In genomic region chr6:38252766-38253735, GRCm38 (mm10) we compare ENCODE assay signal across 7 mouse cellular contexts. TPM values are rescaled to one million over a fixed set of nuclear protein-coding genes. Genes with fewer than 3 reads are reported as not detected.
DNase-seq lines count a peak whose midpoint lies in the region; ATAC-seq and TF ChIP-seq lines count a peak whose summit lies in the region.

No protein-coding gene starts in this region.

- no peak overlapping the region for H3K27ac ChIP-seq in testis, adult 2 months (ENCODE audit: control insufficient read depth, insufficient read depth, low read depth, low read length)
- H3K27ac ChIP-seq in embryonic facial prominence, embryonic 12.5 days = peak overlapping the region; percentile 86
- H3K27ac ChIP-seq in intestine, embryonic 15.5 days = peak overlapping the region; percentile 62; the same call in 1 of the 2 replicates
- peak overlapping the region; percentile 98 for H3K27ac ChIP-seq in midbrain, embryonic 16.5 days (ENCODE audit: low read length)

- H3K9ac ChIP-seq in embryonic facial prominence, embryonic 12.5 days = peak overlapping the region; percentile 98
- peak overlapping the region; percentile 91 for H3K9ac ChIP-seq in intestine, embryonic 15.5 days
- H3K9ac ChIP-seq in midbrain, embryonic 16.5 days (ENCODE audit: low read depth, low read length) = peak overlapping the region; percentile 99

- no peak for TF ChIP-seq CTCF in testis, adult 2 months (IDR thresholded peaks at IDR 0.05; ENCODE audit: control insufficient read depth, insufficient read depth, insufficient replicate concordance, low read depth, low read length)

- no peak for ATAC-seq in embryonic facial prominence, embryonic 12.5 days (ENCODE audit: insufficient number of reproducible peaks, insufficient read depth, low FRiP score, low TSS enrichment)
- ATAC-seq in intestine, embryonic 15.5 days = no peak
- peak; percentile 44 for ATAC-seq in midbrain, embryonic 16.5 days

- no peaks in the 10 kb centered on the region for H3K9me3 ChIP-seq in embryonic facial prominence, embryonic 12.5 days
- H3K9me3 ChIP-seq in intestine, embryonic 15.5 days = no peaks in the 10 kb centered on the region
- H3K9me3 ChIP-seq in midbrain, embryonic 16.5 days (replicated peaks; ENCODE audit: control insufficient read depth, low read length, poor library complexity, severe bottlenecking) = no peaks in the 10 kb centered on the region

- 5% methylated on average over 19 of the region's 19 CpGs for WGBS in embryonic facial prominence, embryonic 12.5 days
- WGBS in intestine, embryonic 15.5 days = 9% methylated on average over 19 of the region's 19 CpGs
- whole genome bisulfite sequencing in midbrain, embryonic 16.5 days = 2% methylated on average over 19 of the region's 19 CpGs

- H3K27me3 ChIP-seq in testis, adult 2 months (ENCODE audit: control insufficient read depth, insufficient read depth, low read length) = no peaks in the 10 kb centered on the region; the same call in 1 of the 2 replicates
- H3K27me3 ChIP-seq in embryonic facial prominence, embryonic 12.5 days = no peaks in the 10 kb centered on the region
- no peaks in the 10 kb centered on the region for H3K27me3 ChIP-seq in intestine, embryonic 15.5 days (replicated peaks)
- no peaks in the 10 kb centered on the region for H3K27me3 ChIP-seq in midbrain, embryonic 16.5 days (ENCODE audit: control insufficient read depth, insufficient read depth, low read depth, low read length)

- peaks cover 7% of the 10 kb centered on the region for H3K4me1 ChIP-seq in testis, adult 2 months (ENCODE audit: control insufficient read depth, insufficient read depth, low read length)
- peaks cover 37% of the 10 kb centered on the region for H3K4me1 ChIP-seq in embryonic facial prominence, embryonic 12.5 days
- H3K4me1 ChIP-seq in intestine, embryonic 15.5 days (replicated peaks) = peaks cover 14% of the 10 kb centered on the region
- H3K4me1 ChIP-seq in midbrain, embryonic 16.5 days (ENCODE audit: control insufficient read depth, insufficient read depth, low read length) = peaks cover 43% of the 10 kb centered on the region

- no peaks in the 10 kb centered on the region for H3K36me3 ChIP-seq in testis, adult 2 months (ENCODE audit: control insufficient read depth, insufficient read depth, low read length)
- H3K36me3 ChIP-seq in embryonic facial prominence, embryonic 12.5 days = no peaks in the 10 kb centered on the region
- no peaks in the 10 kb centered on the region for H3K36me3 ChIP-seq in intestine, embryonic 15.5 days
- no peaks in the 10 kb centered on the region for H3K36me3 ChIP-seq in midbrain, embryonic 16.5 days (ENCODE audit: control insufficient read depth, insufficient read depth, low read length)

- peak overlapping the region; percentile 70 for H3K4me2 ChIP-seq in embryonic facial prominence, embryonic 12.5 days (replicated peaks)
- H3K4me2 ChIP-seq in intestine, embryonic 15.5 days (replicated peaks) = peak overlapping the region; percentile 86
- peak overlapping the region; percentile 65 for H3K4me2 ChIP-seq in midbrain, embryonic 16.5 days (ENCODE audit: low read length)

- no peak for DNase-seq in testis, postnatal 10 days (ENCODE audit: low spot score)
- DNase-seq in frontal cortex, adult 2 months (ENCODE audit: extremely low spot score in 1 of 2, low spot score in 1 of 2) = no peak
- DNase-seq in gastrocnemius, postnatal 4 days (ENCODE audit: low spot score in 2 of 2) = no peak

- TF ChIP-seq POLR2A in testis, adult 2 months (IDR thresholded peaks at IDR 0.05; ENCODE audit: control insufficient read depth, low read depth, low read length) = no peak

- H3K4me3 ChIP-seq in testis, adult 2 months (ENCODE audit: control insufficient read depth, low read depth, low read length) = peak overlapping the region; percentile 72
- H3K4me3 ChIP-seq in embryonic facial prominence, embryonic 12.5 days = peak overlapping the region; percentile 90
- H3K4me3 ChIP-seq in intestine, embryonic 15.5 days (replicated peaks) = peak overlapping the region; percentile 89
- peak overlapping the region; percentile 88 for H3K4me3 ChIP-seq in midbrain, embryonic 16.5 days (ENCODE audit: low read depth, low read length)

RNA-seq across cellular contexts. Expression of gene D630045J12Rik, which starts 0.8 kb away (rescaled TPM):
- 3.4 and 4.2 TPM in 2 replicates for polyA plus RNA-seq in testis, adult 2 months (2012; rRNA removed)
- polyA plus RNA-seq in embryonic facial prominence, embryonic 12.5 days (2016; fragmentation: Nextera tagmentation; extraction: Ambion mirVana) = 8.7 and 9.7 TPM in 2 replicates
- polyA plus RNA-seq in intestine, embryonic 15.5 days (2015; fragmentation: Nextera tagmentation; extraction: Ambion mirVana) = 2.8 and 3.3 TPM in 2 replicates
- polyA plus RNA-seq in midbrain, embryonic 16.5 days (2015; fragmentation: Nextera tagmentation; extraction: Ambion mirVana) = 15.8 and 19.4 TPM in 2 replicates
- polyA plus RNA-seq in frontal cortex, adult 2 months (2012; rRNA removed) = 17.9 and 19.2 TPM in 2 replicates
- total RNA-seq in gastrocnemius, postnatal 4 days (2021) = 1 to 10 TPM; 4.0 to 4.6 TPM

RNA-seq across cellular contexts. Expression of gene Zc3hav1l, which starts 46.0 kb away (rescaled TPM):
- 1.2 and 1.3 TPM in 2 replicates for polyA plus RNA-seq in testis, adult 2 months (2012; rRNA removed)
- polyA plus RNA-seq in embryonic facial prominence, embryonic 12.5 days (2016; fragmentation: Nextera tagmentation; extraction: Ambion mirVana) = 15.6 and 17.6 TPM in 2 replicates
- 8.3 and 9.0 TPM in 2 replicates for polyA plus RNA-seq in intestine, embryonic 15.5 days (2015; fragmentation: Nextera tagmentation; extraction: Ambion mirVana)
- polyA plus RNA-seq in midbrain, embryonic 16.5 days (2015; fragmentation: Nextera tagmentation; extraction: Ambion mirVana) = 7.0 and 8.3 TPM in 2 replicates
- polyA plus RNA-seq in frontal cortex, adult 2 months (2012; rRNA removed) = 4.0 and 4.2 TPM in 2 replicates
- 10 to 100 TPM; 11.0 to 11.9 TPM for total RNA-seq in gastrocnemius, postnatal 4 days (2021)
